Mouse (Mus musculus): Measurements from ENCODE around the gene Krtap28-13.

The Krtap28-13 gene

DNA sequence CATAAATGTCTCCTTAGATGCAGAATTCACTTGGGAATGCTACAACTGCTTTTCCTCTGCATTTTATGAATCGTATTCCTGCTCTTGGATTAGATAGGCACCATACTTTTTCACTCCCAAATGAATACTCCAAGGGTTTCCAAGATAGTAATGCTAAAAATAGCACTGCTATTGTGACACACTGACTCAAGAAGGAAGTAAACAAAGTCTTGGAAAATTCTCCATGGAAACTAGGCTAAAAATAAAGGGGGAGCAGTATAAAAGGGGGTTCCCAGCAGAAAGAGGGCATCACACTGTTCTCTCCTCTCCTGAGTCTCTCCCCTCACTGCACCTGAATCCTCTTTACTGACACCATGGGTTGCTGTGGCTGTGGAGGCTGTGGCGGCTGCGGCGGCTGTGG lies at the start of gene Krtap28-13:
Gene Krtap28-13 (plus strand): TSS at position 288 of the 400 bp plus-strand sequence.
- DNase-seq (ENCODE audit: low read depth, low spot score) = no peak

DNA sequence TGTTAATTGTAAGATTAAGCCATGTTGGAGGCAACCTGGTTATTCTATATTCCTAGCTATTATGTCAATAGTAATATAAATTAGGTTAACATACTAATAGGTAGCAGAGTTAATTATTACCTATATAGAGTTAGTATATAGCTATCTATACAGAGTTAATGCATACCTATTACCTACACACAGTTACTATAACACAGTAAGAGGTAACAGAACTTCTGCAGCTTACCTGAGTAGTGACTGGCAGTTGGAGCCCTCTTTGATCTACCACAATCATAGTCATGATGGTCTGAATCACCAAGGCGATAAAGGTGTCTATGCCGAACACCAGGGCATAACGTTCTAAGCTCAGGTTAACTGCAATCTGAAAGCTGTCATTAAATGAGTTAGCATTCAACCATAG lies 46.3 kb upstream of the Krtap28-13 start:
- no peak for DNase-seq (ENCODE audit: low read depth, low spot score)

DNA sequence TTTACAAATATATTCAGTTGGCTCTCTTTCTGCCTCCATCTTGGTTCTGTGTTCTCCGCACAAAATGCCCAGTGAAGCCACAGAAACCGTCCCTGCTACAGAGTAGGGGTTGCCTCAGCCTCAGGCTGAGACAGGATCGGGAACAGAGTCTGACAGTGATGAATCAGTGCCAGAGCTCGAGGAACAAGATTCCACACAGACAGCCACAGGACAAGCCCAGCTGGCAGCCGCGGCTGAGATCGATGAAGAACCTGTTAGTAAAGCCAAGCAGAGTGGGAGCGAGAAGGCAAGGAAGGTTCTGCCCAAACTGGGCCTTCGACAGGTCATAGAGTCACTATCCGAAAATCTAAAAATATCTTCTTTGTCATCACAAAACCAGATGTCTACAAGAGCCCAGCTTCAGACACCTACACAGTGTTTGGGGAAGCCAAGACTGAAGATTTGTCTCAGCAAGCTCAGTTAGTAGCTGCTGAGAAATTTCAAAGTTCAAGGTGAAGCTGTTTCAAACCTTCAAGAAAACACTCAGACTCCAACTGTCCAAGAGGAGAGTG lies 45.3 kb upstream of the Krtap28-13 start:
- DNase-seq (ENCODE audit: low read depth, low spot score) = no peak

DNA sequence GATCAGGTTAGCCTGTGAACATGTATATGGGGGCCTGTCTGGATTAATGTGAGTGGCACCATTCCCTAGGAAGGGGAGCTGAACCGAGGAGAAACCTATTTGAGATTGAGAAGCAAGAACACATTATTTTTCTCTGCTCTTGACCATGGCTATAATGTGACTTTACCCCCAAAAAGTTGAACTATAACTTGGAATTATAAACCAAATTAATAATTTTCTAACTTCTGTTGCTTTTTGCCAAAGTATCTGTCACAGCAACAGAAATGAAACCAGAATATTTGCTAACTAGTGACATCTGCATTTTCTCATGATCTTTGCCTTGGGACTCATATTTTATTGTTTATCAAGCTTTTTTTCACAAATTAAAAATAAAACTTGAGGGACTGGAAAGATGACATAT lies 44.2 kb upstream of the Krtap28-13 start:
- DNase-seq (ENCODE audit: low read depth, low spot score) = no peak

DNA sequence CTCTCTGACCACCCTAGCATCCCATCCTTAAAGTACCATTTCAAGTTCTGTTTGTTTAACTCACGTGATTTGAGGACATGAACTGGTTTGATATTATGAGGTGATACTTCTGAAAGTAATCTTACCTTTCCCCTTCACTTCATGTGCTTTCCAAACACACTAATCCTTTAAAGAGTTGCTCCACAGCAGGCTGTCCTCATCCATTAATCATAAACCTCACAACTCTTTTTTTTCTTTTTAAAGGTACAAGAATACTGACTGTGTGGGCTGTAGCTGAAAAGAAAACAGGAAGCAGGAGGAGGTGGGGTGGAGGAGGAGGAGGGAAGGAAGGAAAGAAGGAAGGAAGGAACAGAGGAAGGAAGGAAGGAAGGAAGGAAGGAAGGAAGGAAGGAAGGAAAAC lies 28.8 kb upstream of the Krtap28-13 start:
- DNase-seq (ENCODE audit: low read depth, low spot score) = no peak

DNA sequence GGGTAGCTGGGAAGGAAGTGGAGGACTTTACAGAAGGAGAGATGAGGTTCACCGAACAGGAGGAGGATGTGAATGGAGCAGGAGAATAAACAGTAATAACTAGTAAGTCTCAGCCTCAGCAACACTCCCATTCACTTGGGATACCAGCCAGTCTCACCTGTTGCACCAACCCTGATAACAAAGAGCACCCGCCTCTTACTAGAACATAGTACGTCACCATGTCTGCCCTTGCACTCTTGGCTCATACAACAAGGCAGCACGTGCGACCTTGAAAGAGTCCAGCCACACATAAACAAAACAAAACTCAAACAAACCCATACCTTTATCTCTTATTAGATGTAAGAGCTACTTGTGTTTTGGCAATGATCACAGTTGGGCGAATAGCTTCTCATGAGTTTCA lies 28.2 kb upstream of the Krtap28-13 start:
- no peak for DNase-seq (ENCODE audit: low read depth, low spot score)

DNA sequence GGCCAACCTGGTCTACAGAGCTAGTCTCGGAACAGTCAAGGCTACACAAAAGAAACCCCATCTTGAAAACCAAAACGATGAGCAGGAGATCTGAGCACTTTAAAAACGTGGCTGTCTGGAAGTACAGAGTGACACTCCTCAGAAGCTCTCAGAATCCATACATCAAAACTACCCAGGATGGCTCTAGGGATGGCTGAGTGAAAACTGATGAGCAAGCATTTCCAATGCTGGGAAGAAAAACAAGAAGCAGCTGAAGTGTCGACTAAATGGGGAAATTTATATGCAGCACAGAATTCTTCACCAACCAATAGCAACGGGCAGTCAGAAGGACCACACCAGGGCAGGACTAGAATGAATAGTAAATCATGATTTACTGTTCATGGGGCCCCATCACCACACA lies 26.2 kb upstream of the Krtap28-13 start:
- DNase-seq (ENCODE audit: low read depth, low spot score) = no peak

DNA sequence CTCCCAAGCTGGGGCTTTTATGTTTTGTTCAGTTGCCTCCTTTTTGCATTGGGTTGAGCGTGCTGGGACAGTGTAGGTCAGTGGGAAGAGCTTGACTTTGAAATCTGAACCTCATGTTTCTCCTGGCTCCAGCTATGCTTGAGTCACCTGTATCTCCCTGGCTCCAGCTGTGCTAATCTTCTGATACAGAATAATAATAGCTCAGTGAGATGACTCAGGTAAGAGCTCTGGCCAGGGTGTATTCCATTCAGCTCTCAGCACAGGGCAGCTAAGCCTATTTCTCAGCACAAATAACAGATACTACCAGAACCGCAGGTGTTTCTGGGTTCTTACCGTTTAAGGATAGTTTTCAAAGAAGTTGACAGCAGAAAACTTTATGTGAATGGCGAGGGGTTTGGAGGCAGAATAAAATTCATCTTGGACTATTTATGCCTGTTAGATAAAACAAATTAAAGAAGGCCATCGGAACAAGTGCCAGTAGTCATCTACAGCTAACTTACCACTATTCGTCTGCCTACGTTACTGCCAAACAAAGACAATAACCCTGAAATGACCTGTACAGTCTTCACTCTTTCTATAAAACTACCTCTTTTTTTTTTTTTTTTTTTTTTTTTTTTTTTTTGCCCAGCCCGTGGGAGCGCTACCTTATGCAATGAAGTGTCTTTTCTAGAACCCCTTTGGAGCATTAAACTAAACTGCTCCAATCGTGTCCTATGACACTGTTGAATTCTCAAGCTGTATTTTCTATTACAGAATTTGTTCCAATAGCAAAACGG lies 23.6 kb upstream of the Krtap28-13 start:
- no peak for DNase-seq (ENCODE audit: low read depth, low spot score)

DNA sequence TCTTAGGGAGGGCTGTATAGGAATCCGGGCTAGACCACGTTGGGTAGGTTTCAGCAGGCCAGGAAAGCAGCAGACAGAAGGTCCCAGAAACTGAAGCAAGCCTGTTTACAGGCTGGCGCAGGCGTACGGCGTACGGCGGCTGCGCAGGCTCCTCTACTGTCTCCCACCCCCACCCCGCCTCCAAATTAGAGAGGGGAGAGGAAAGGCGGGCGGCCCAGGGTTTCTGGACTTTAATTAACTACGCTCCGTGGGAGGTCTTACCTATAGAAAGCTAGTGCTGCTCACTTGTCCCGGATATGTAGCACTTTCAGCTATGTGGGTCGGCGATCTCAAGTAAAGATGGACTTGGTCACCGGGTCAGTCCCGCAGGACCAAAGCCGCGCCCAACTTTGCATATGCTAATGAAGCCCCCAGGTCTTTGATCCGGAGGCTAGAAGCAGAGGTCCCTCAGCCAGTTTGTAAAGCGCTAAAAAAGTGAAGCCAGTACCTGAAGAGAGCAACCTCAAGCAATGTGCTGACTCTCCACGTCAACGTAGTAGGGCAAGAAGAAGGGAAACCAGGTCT lies 22.5 kb upstream of the Krtap28-13 start, which contains the start of gene Slc19a3:
Gene Slc19a3 (minus strand): TSS at position 340 of the 564 bp plus-strand sequence.
- DNase-seq (ENCODE audit: low read depth, low spot score) = no peak

DNA sequence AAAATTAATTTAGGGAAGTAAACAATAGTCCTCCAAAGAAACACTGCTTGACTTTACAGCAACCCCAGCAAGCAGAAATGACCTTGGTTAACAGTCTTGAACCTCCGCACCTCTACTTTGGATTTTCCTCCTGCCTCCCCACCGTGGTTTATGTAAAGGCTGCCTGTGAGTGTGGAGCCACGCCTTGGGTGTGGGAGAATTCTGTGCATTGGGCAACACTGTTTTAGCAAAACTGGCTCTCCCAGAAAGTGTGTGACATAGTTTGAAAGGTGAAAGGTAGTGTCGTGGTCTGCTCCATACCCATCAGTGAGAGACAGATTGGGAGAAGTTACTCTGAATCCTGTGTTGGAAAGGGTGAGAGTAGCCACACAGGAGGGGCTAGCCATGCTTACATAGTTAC lies 21.6 kb upstream of the Krtap28-13 start:
- no peak for DNase-seq (ENCODE audit: low read depth, low spot score)

DNA sequence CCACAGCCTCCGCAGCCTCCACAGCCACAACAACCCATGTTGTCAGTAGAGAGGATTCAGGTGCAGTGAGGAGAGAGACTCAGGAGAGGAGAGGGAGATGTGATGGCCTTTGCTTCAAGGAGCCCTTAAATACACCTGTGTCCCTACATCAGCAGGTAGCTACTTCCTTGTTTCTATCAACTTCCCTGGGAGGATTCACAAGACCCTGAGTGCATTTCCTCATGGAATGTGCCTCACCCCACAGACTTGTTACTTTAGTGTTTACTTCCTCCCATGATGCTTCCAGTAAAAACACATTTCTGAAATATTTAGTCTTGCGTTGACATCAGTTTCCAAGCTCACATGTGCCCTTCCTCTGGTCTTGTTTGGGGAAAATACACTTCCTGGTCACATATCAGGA lies 18.4 kb upstream of the Krtap28-13 start, which contains the start of gene Krtap28-10:
Gene Krtap28-10 (minus strand): TSS at position 101 of the 400 bp plus-strand sequence.
- DNase-seq (ENCODE audit: low read depth, low spot score) = no peak

DNA sequence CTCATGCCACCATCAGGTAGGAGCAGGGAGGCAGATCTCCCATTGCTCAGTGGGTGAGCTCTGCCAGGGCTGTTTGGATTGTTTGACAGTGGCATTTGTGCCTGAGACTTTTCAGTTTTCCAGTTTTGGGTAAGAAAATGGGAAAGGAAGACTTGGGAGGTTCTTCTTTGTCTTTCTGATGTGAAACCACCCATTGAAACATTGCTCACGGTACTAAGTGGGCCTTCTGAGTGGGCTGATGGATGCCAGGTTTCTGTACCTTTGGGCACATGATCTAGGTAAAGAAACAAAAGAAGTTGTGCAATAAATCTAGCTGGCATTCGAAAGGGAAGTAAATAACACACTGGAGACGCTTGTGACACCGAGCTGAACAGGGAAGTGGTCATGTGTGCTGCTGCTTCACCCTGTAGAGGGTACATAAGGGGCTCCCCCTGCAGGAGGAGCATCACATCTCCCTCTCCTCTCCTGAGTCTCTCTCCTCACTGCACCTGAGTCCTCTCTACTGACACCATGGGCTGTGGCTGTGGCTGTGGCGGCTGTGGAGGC lies 15.8 kb upstream of the Krtap28-13 start, which contains the start of gene Gm47969:
Gene Gm47969 (plus strand): TSS at position 51 of the 546 bp plus-strand sequence.
- no peak for DNase-seq (ENCODE audit: low read depth, low spot score)

DNA sequence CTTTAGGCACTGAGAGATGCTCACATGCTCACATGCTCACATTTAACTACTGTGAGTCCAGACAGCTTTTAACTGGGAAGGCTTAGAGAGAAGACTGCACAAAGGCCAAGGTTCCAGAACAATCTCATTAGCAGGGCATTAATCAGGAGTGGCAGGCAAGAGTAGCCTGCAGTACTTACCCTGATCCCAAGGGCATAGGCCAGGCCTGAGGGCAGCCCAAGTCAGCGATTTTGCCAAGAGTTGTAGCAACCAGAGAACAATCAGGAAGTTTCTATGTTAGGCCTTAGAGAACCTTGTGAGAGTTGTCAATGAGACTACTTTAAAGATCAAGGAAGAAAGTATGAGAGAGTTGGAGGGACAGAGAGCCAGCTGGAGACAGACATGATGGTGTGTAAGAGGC lies 2.2 kb upstream of the Krtap28-13 start:
- no peak for DNase-seq (ENCODE audit: low read depth, low spot score)

DNA sequence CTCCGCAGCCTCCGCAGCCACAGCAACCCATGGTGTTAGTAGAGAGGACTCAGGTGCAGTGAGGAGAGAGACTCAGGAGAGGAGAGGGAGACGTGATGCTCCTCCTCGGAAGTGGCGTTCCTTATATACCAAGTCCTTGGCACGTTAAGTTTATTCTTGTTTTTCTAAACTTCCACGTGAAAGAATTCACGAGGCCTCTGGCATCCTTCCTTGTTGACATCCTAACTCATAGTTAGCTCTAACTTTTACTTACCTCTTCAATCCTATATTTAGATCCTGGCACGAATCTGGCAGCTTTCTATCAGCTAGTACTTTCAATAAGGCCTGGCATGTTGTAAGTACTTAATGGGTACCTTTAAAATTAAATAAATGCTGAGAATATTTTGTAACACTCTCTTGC lies 1.5 kb upstream of the Krtap28-13 start, which contains the start of gene A030005K14Rik:
Gene A030005K14Rik (minus strand): TSS at position 101 of the 400 bp plus-strand sequence.
- no peak for DNase-seq (ENCODE audit: low read depth, low spot score)

DNA sequence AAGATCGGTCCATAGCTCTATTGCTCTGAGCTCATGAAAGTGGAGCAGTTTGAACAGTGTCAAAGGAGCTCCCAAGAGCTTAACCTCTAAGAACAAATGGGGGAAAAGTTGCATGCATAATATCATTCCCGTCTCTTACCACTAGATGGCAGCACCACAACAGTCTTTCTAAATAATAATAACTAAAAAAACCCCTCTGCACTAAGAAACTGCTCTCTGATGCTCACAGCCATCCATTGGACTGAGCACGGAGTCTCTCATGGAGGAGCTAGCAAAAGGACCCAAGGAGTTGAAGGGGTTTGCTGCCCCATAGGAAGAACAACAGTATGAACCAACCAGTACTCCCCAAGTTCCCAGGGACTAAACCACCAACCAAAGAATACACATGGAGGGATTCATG lies 4.1 kb downstream of the Krtap28-13 start:
- DNase-seq (ENCODE audit: low read depth, low spot score) = peak; percentile 24

DNA sequence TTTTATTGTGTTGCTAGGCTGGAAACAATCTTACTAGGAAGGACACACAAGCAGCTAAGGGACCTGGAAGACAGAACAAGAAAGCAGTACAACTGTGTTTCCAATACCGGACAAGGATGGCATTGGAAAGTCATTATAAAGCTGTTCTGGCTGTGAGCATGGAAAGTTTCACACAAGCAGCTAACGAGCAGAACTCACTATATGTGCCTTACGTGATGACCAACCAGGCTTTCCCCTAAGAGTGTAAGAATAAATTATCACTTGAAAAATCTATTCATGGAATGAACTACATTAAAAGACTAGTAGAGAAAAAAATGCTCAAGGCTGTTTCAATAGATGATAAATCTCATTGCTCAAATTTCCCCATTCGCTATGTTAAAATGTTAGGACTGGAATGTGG lies 5.8 kb downstream of the Krtap28-13 start:
- no peak for DNase-seq (ENCODE audit: low read depth, low spot score)

DNA sequence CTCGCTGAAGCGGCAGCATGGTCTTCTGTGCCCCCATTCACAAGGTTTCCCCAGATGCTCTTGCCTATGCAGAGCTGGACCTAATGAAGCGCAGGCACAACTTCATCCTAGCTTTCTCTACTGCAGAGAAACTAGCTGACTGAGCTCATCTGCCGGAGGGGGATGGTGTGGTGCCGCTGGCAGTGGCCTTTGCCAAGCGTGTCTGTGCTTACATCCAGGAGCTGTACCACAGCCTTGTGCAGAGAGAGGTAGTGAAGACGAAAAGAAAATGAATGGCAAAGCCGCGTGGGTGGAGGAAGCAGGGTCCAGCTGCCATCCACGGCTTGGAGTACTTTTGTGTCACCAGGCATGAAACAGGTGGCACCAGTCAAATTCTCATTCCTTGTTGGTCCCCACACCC lies 6.5 kb downstream of the Krtap28-13 start:
- DNase-seq (ENCODE audit: low read depth, low spot score) = no peak

DNA sequence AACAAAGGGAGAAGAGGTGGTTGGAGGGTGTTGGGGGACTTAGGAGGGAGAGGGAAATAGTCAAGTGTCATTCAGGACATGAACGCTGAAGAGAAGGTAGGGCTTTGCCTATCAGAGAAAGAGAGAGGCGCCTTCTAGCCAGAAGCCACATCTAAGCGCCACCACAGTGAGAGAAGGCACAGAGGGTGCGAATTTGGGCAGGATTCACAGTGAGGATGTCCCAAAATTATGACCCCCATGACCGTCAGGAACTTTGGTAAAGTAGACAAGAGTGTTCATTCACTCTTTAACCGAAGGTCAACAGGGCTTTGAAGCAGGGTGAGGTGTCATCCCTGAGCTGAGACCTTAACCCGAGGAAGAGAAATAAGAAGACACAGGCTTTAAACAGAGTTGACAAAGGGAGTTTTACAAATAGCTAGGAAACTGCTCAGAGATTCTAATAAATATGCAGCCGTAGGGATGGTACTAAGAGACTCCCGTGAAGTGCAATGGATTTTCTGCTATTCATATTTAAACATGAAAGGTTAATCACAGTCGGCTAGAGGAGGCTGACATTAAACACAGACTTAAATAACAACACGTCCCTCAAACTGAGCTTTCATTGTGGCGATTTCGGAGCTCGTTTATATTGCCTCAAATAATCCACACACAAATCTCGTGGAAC lies 14.9 kb downstream of the Krtap28-13 start:
- no peak for DNase-seq (ENCODE audit: low read depth, low spot score)

DNA sequence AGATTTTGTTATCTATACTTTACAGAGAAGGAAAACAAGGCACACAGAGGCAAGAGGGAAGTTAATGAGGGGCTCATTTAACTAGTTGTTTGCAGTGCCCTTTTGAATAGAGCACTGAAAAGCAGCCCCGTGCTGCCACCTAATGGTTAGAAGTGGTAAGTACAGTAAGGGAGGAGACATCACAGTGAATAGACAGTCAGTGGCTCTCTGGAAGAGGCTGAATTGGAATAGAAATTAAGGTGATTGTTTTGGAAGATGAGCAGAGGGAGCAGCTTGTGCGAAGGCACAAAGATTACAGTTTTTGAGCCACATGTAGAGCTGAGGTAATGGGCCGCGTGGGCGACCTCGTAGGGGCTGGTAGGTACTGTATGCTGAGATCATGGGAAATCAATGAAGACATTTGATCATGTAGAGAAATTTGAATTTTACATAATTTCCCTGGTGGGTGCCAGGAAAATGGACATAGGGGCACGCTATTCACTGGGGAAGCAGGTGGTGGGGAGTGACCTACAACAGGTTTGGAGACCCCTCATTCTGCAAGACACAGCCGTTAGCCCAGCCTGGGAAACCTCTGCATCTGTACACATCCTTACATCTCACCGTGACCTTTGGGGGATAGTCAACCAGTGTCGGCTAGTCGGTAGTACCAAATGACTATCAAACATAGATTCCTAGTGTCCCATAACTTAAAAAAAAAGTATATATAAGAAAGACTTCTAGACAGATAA lies 15.6 kb downstream of the Krtap28-13 start:
- peak; percentile 42 for DNase-seq (ENCODE audit: low read depth, low spot score)

DNA sequence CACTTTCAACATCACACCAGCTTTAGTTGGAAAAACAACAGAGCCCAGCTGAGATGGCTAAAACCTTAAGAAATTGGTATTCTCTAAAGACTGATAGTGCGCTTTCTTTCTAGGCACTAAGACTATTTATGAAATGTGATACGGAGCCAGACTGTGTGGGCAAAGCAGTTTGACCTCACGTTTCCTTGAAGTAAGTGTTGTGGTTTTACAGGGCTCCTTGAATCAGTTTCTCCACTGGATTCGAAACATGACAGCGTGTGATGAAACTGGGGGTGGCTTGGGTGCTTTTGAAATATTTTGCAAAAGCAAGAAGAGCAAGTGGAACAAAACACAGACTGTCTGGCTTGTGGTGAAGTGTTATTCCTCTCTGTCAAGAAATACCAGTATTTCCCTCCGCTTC lies 16.3 kb downstream of the Krtap28-13 start:
- no peak for DNase-seq (ENCODE audit: low read depth, low spot score)

DNA sequence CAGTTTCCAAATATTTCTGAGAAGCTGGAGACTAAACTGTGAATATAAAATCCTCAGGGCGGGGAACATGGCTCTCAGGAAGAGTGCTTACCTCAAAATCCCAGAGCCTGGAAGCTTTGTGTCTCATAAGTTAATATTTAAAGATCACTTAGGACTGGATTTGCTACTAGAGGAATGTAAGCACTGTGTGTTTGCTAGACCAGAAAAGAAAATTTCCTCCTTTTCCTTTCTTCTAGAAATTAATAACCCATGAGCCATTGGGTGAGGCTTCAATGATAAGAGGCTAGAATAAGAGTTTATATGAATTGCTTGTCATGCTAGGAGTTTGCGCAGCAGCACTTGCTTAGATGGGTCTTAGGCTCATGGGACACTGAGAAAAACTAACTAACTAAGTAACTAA lies 24.1 kb downstream of the Krtap28-13 start:
- no peak for DNase-seq (ENCODE audit: low read depth, low spot score)

Data from retina, postnatal 7 days (tissue).